Mouse (Mus musculus) layer of hippocampus, postnatal 10 days (tissue): ENCODE measurements around the gene Cyp2a22. TPM values are rescaled to one million over a fixed set of nuclear protein-coding genes. Genes with fewer than 3 reads are reported as not detected.
"Not testable (repeated sequence)": the region's sequence is repeated elsewhere in the genome, so short reads cannot be mapped to it uniquely, and the experiment has no call there.

Experiments
- DNase-seq, 2 experiments: peaks; one replicate each; pipeline ENCODE4 v3.0.0; 2021; ENCODE audit warnings: low spot score in 2 of 2
- long read RNA-seq: library from polyadenylated mRNA; stranded (forward); transcript quantifications from one replicate; pipeline ENCODE4 v2.0.0, GENCODE M21; 2023
- total RNA-seq, 2 experiments: library from RNA; stranded (reverse); gene quantifications; 2 replicates each; pipeline ENCODE4 v1.2.3; 2021

The Cyp2a22 gene
- total RNA-seq: not detected
- long read RNA-seq: 0 reads

DNA sequence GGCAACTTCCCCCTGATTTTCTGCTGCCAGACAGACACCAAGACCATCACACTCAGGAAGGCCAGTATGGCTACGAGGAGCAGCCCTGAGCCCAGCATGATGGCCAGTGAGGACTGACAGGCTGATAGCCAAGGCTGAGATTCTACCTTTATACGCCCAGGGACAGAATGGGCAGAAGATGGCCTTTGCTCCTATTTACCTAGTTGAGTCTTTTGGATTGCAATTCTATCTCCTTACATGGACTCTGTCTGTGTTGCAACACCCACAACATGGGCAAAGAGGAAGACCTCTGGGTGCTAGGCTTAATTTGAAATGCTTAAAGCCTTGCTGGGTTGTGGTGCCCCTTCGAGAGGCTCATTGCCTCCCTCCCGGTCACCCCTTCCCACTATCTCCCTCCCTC, at the start of gene Cyp2a22:
Cyp2a22 (minus strand) TSS at position 123 of the 400 bp plus-strand sequence.
- DNase-seq: no peak

DNA sequence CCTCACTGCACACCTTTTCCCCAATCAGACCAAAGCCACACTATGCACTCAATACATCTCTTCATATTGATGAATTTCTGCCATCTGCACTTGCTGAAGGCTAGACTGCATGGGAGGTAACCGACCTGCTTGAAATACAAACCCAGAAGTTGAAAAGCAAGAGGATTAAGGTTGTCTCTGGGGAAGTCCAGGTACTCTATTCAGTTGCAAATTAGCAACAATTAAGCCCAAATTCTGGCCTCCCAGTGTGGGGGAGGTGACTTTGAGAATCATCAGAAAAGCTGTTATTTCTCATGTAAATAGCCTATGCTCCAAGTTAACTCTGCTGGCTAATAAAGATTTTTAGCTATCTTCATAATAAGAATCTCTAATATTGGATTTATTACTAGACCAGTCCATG, 44.0 kb upstream of the Cyp2a22 start:
- DNase-seq: not testable (repeated sequence)

DNA sequence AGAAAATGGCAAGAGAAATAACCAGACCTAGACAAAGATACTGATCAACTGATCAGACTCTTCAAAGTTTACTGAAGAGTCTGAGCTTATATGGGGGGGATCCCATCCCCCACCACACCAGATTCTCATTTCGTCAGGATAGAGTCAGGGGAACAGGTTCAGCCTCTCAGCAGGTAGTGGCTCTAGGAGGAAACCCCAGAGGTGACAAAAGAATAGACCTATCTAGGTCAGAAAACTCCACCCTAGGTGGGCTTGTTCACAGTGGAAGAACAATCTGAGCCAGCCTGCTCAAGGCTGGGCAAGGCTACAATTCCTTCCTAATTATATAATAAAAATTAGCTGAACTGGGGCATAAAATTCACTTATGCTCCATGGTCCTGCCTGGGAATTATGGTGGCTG, 43.4 kb upstream of the Cyp2a22 start:
- DNase-seq: no peak

DNA sequence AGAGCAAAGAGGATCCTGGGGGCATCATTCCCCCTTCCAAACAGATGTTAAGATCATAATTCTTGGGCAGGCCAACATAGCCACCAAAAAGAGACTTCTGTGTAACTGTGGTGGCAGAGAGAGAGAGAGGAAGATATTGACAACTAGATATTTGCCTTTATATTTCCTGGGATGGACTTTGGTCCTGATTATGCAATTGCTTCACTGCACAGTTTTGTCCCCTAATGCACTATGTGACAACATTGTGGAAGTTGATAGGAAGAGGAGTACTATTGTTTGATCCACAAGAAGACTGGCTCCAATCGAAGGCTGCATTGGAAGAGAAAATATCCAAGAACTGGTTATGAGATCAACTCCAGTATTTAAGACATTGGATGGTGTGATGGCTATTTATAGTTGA, 42.8 kb upstream of the Cyp2a22 start:
- DNase-seq: not testable (repeated sequence)

DNA sequence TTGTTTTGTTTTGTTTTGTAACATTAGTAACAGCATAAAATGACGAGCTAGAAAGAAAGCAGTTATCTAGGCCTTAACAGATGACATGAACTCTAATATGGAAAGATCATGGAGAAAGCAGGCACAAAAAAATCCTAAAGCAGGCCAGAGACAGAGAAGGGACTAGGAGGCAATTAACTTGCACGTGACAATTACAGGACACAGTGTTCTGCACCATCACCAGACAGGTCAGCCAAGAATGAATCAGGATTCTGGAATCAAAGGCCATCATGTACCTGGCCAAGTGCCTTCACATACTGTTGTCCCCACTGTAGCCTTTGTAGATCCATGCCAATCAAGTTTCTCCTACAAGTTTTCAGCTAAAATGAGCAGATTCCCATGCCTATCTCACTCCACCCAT, 42.3 kb upstream of the Cyp2a22 start:
- not testable (repeated sequence) for DNase-seq

DNA sequence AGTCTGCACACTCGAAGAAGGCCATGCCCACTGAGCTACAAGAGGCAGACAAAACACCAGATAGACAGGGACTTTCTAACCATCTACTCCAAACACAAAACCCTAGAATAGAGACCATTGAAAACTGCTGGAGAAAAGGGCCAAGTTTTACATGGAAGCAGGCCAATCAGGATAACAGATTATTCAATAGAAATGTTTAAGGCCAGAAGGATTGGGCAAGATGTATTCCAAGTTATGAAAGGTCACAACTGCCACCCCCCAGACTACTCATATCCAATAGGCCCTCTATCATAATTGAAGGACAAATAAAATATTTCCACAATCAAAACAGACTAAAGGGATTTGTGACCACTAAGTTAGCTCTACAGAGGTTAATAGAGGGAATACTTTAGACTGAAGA, 23.2 kb upstream of the Cyp2a22 start:
- not testable (repeated sequence) for DNase-seq

DNA sequence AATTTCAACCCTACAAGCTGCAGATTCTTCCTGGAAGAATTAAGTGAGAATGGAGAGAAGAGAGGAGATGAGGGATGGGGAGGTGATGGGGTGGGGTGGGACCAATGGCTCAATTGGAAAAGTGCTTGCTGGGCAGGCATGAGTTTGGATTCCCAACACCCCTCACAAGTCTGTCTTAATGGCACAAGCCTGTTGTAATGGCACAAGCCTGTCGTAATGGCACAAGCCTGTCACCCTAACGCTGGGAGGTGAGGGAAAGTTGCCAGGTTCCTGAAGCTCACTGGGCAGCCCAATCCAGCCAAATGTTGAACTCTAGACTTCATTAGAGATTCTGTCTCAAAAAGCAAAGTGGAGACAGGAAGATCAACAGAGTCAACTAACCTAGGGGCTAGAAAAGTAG, 14.1 kb upstream of the Cyp2a22 start:
- DNase-seq: not testable (repeated sequence)

DNA sequence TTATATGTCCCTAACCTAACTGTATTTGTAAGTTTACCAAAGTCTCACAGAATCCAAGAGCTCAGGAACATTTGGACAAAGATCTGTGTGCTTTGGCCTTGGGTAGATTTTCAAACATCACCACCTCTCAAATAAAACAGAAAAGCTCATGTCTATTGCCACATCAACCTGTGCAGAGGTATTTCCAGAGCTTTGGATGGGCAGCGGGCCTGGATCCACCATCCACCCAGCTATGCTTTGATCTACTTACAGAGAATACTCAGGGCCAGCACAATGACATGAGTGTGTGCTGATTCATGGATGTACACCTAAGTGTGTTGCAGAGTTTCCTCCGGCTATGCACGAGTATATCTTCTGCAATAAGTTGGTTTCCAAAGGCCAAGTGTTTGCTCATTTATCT, 13.5 kb upstream of the Cyp2a22 start:
- not testable (repeated sequence) for DNase-seq

DNA sequence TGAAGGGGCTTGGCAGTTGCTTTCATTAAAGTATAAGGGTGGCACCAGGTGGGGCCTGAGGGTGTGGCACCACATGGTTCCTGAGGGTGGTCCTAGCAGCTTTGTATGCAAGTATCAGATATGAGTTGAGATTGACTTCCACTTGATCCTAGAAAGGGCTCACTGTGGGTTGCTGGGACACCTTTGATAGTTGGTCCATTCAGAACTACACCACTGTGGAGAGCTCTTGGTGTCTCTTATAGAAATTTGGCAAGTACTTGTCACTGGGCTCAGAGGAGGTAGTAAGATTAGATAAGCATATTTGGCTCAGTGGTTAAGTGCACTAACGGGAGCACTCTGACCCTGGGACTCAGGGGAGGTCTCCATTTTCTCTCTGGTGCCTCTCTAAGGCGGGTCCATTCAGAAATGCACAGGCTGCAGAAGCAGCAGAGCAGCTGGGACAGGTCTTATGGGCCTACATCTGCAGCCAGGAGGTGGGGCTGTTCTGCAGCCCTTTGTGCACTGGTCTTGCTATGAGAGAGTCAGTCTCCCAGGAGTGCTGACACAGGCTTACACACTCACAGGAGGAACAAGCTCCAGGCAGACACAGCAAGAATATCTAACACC, 2.2 kb upstream of the Cyp2a22 start:
- DNase-seq: not testable (repeated sequence)

DNA sequence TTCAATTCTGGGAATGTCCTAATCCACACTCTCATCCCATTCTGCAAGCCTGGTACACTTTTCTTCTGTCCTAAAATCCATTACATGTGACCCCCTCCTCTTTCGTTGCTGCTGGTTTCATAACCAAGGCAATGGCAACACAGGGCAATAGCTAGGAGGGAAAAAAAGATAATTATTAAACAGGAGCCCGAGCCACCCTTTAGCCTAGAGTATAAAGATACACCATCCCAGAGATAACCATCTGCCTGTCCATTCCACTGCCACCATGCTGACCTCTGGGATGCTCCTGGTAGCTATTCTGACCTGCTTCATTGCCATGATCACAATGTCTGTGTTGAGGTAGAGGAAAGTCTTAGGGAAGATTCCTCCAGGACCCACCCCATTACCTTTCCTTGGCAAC, 22.1 kb downstream of the Cyp2a22 start:
- not testable (repeated sequence) for DNase-seq

Other genes starting within 250 kb of the Cyp2a22 start
- gene Cyp2b19, start 182.2 kb downstream of the Cyp2a22 start, total RNA-seq: not detected
- gene Cyp2g1, start 130.5 kb downstream of the Cyp2a22 start, total RNA-seq: not detected
- gene Cyp2a5, start 104.1 kb downstream of the Cyp2a22 start, total RNA-seq: under 1 TPM in 1 of 2 experiments, not detected in 1; 0.32 TPM
- gene Cyp2a12, start 89.7 kb upstream of the Cyp2a22 start, total RNA-seq: not detected
- under 1 TPM; 0.18 to 0.51 TPM for gene Cyp2f2, start 180.5 kb upstream of the Cyp2a22 start, total RNA-seq
- gene Cyp2t4, start 214.3 kb upstream of the Cyp2a22 start, total RNA-seq: not detected
- gene Egln2, start 227.4 kb upstream of the Cyp2a22 start, total RNA-seq: 10 to 100 TPM; 85.9 to 88.9 TPM
- gene Rab4b, start 239.5 kb upstream of the Cyp2a22 start, total RNA-seq: 10 to 100 TPM; 76.6 to 84.2 TPM
- under 1 TPM in 1 of 2 experiments, not detected in 1; 0.75 TPM for gene Gm21983, start 241.7 kb upstream of the Cyp2a22 start, total RNA-seq
- gene Mia, start 241.8 kb upstream of the Cyp2a22 start, total RNA-seq: 10 to 100 TPM; 10.9 to 13.9 TPM